Mouse (Mus musculus) liver, embryonic 12.5 days (tissue): ENCODE results near the gene Gtf2e1. TPM values are rescaled to one million over a fixed set of nuclear protein-coding genes. Genes with fewer than 3 reads are reported as not detected.
A peak's percentile ranks its signal among the peaks of the same experiment; 100 is the strongest.

Source experiments
- ATAC-seq: fragments of 200-750 bp; cut with Nextera tagmentation; 2 replicates; pipeline ENCODE4 v1.8.0; 2017; ENCODE audit warnings: moderate number of reproducible peaks, mild to moderate bottlenecking, moderate library complexity
- H3K27ac ChIP-seq: fragments of 300-500 bp; sonication (generic); 2 replicates; pipeline ENCODE4 v1.5.1; 2016; ENCODE audit warnings: mild to moderate bottlenecking
- H3K27me3 ChIP-seq: fragments of 300-500 bp; sonication (generic); replicated peaks from 2 replicates; pipeline ENCODE4 v1.6.1; 2016; ENCODE audit warnings: mild to moderate bottlenecking, moderate library complexity
- H3K36me3 ChIP-seq: fragments of 300-500 bp; sonication (generic); 2 replicates; pipeline ENCODE4 v1.6.1; 2016; ENCODE audit warnings: mild to moderate bottlenecking, moderate library complexity
- H3K4me1 ChIP-seq: fragments of 300-500 bp; sonication (generic); 2 replicates; pipeline ENCODE4 v1.6.1; 2016
- H3K4me2 ChIP-seq: fragments of 300-500 bp; sonication (generic); 2 replicates; pipeline ENCODE4 v1.6.1; 2016; ENCODE audit warnings: mild to moderate bottlenecking, moderate library complexity
- H3K4me3 ChIP-seq: fragments of 300-500 bp; sonication (generic); 2 replicates; pipeline ENCODE4 v1.5.1; 2016; ENCODE audit warnings: mild to moderate bottlenecking, moderate library complexity
- H3K9ac ChIP-seq: fragments of 300-500 bp; sonication (generic); 2 replicates; pipeline ENCODE4 v1.6.1; 2016; ENCODE audit warnings: mild to moderate bottlenecking, moderate library complexity
- H3K9me3 ChIP-seq: fragments of 300-500 bp; sonication (generic); replicated peaks from 2 replicates; pipeline ENCODE4 v1.6.1; 2016; ENCODE audit warnings: mild to moderate bottlenecking, moderate library complexity
- WGBS: fragments of 180-500 bp; shearing (Covaris S2); methylation state at CpG from one replicate; pipeline ENCODE4 v1.1.7; 2016; ENCODE audit not compliant: insufficient replicate concordance; 5-methylcytosine and 5-hydroxymethylcytosine counted together
- polyA plus RNA-seq: library from polyadenylated mRNA; unstranded; fragments of >200 nt; fragmentation: Nextera tagmentation; extraction: Ambion mirVana; gene quantifications from 2 replicates; pipeline ENCODE4 v1.2.1, GENCODE M21; 2016

Gene Gtf2e1
- polyA plus RNA-seq, 1 experiment from 2014 or later, result 18.1 TPM

- peaks cover 31% of the 10 kb centered on the region for H3K36me3 ChIP-seq
- H3K27ac ChIP-seq, result no peak overlapping the region
- H3K4me1 ChIP-seq, result no peaks in the 10 kb centered on the region
- no peaks in the 10 kb centered on the region for H3K27me3 ChIP-seq
- ATAC-seq, result no peak
- no peaks in the 10 kb centered on the region for H3K9me3 ChIP-seq
- H3K9ac ChIP-seq, result no peak overlapping the region
- H3K4me2 ChIP-seq, result no peak overlapping the region
- 90% methylated on average over 12 of the region's 12 CpGs for WGBS
- no peak overlapping the region for H3K4me3 ChIP-seq
Observed at GRCm38 (mm10) chr16:37572117-37572754, 32.6 kb upstream of the Gtf2e1 start.

- Histone ChIP-seq H3K4me2 (no peak overlapping the region), H3K36me3 (peaks cover 32% of the 10 kb centered on the region), H3K9me3 (no peaks in the 10 kb centered on the region), H3K9ac (no peak overlapping the region), H3K4me1 (no peaks in the 10 kb centered on the region), H3K27ac (no peak overlapping the region), H3K27me3 (no peaks in the 10 kb centered on the region), H3K4me3 (no peak overlapping the region)
- WGBS, result 85% methylated on average over 3 of the region's 3 CpGs
- no peak for ATAC-seq
Observed at GRCm38 (mm10) chr16:37571554-37571953, 32.0 kb upstream of the Gtf2e1 start.

DNA sequence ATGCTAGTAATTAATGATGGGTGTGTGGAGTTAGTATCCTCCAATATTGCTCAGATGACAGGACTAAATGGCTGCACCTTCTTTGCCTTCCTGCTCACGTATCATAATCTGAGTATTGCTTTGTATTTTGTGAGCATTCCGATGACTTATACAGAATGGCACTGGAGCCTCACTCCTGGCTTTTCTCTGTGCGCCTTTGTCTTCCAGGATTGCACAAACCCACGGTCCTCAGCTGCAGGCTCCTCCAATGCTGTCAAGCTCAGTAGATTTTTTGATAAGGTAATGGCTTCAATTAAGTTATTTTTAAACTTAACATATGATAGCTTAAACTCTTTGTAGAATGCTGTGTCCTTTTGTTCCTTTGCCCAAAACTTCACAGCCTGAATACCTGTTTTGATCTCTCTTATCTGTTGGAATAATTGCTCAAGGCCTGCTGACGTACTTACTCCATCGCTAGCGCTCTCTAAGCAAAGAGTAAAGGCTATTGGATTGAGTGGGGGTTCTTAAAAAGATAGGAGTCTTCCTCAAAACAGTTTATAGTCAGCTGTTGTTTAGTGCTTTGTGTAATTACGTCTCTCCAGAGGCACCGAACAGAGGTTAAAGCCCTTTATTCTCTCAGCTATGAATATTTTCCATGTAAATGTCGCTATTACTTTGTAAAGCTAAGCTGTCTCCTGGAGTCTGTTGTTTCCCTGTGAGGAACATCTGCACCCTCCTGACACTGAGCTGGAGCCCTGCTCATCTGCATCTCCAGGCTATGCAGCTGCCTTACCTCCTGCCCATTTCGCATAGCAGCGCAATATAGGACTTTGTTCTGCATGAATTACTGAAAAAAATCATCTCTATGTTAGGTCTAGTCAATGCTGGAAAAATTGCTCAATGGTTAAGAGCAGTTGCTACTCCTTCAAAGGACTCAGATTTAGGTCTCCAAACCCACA lies 27.8 kb upstream of the Gtf2e1 start:
- Histone ChIP-seq H3K9me3 (no peaks in the 10 kb centered on the region), H3K9ac (no peak overlapping the region), H3K27ac (no peak overlapping the region), H3K4me1 (peaks cover 8% of the 10 kb centered on the region), H3K36me3 (peaks cover 35% of the 10 kb centered on the region), H3K4me2 (no peak overlapping the region), H3K4me3 (no peak overlapping the region), H3K27me3 (no peaks in the 10 kb centered on the region)
- 84% methylated on average over 12 of the region's 12 CpGs for WGBS
- no peak for ATAC-seq

DNA sequence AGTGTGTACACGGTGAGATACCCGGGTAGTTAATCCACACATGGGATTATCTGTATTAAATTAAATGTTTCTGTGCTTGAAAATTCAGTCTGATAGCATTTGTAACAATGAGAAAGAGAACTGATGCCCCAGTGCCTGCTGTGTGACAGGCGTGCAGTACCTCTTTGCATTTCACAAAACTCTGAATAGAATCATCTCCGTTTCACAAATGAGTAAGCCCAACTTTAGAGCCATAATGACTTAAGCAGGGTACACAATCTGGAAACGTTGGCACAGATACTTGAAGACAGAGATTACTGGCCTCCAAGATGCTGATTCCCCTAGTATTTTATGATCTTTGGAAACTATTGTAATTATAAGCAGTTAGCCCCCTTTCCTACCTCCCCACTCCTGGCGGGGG lies 26.5 kb upstream of the Gtf2e1 start:
- H3K4me1 ChIP-seq, result peaks cover 8% of the 10 kb centered on the region
- H3K9ac ChIP-seq, result no peak overlapping the region
- no peak for ATAC-seq
- no peak overlapping the region for H3K27ac ChIP-seq
- peaks cover 30% of the 10 kb centered on the region for H3K36me3 ChIP-seq
- WGBS, result 76% methylated on average over 6 of the region's 6 CpGs
- no peak overlapping the region for H3K4me3 ChIP-seq
- H3K27me3 ChIP-seq, result no peaks in the 10 kb centered on the region
- H3K9me3 ChIP-seq, result no peaks in the 10 kb centered on the region
- H3K4me2 ChIP-seq, result no peak overlapping the region

GRCm38 (mm10) chr16:37565117-37565516 lies 25.5 kb upstream of the Gtf2e1 start:
- Histone ChIP-seq H3K27ac (no peak overlapping the region), H3K4me2 (no peak overlapping the region), H3K9me3 (no peaks in the 10 kb centered on the region), H3K36me3 (peaks cover 30% of the 10 kb centered on the region), H3K27me3 (no peaks in the 10 kb centered on the region), H3K9ac (no peak overlapping the region), H3K4me3 (no peak overlapping the region), H3K4me1 (peaks cover 8% of the 10 kb centered on the region)
- 31% methylated on average over 1 of the region's 1 CpGs for WGBS
- peak; percentile 71 for ATAC-seq

DNA sequence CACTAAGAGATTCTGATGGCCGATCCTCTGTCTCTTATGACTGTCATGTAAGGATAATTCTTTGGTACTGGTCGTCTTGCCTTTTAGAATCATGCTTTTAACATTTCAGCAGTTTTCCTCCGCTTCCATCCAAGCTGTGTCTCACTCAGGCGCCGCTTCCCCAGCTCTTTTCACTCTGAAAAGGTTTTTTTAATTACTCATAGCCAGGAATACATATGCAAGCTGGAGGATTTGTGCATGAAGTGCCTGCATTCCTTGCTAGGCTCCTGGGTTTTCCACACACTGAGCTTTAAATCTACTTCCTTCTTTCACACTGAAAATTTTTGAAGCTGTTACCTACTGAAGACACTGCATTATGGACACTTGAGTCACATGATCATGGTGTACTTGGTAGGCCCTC lies 23.4 kb upstream of the Gtf2e1 start:
- H3K4me3 ChIP-seq, result no peak overlapping the region
- peaks cover 8% of the 10 kb centered on the region for H3K4me1 ChIP-seq
- no peaks in the 10 kb centered on the region for H3K27me3 ChIP-seq
- H3K27ac ChIP-seq, result no peak overlapping the region
- peaks cover 28% of the 10 kb centered on the region for H3K36me3 ChIP-seq
- H3K9ac ChIP-seq, result no peak overlapping the region
- ATAC-seq, result no peak
- 88% methylated on average over 5 of the region's 5 CpGs for WGBS
- H3K4me2 ChIP-seq, result no peak overlapping the region
- no peaks in the 10 kb centered on the region for H3K9me3 ChIP-seq

DNA sequence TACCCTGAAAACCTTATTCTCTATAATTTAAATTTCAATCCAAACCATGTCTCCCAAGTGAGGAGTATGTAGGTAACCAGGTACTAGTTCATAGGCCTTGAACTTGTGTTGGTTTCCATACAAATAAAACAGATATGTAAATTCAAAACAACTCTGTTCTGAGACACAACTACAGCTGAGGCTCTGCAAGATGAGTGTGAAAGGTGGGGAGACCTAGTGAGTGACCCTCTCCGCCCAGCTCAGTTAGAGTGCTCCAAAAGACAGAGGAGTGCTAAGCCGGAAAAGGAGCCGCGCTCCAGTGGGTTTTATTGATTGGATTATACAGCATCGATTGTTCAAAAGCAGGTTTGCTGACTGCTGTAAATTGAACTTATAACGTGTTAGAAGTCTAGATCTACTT lies 22.8 kb upstream of the Gtf2e1 start:
- ATAC-seq, result no peak
- no peak overlapping the region for H3K4me2 ChIP-seq
- no peak overlapping the region for H3K9ac ChIP-seq
- H3K4me3 ChIP-seq, result no peak overlapping the region
- H3K9me3 ChIP-seq, result no peaks in the 10 kb centered on the region
- H3K4me1 ChIP-seq, result peaks cover 8% of the 10 kb centered on the region
- H3K27ac ChIP-seq, result no peak overlapping the region
- WGBS, result 78% methylated on average over 6 of the region's 6 CpGs
- peaks cover 29% of the 10 kb centered on the region for H3K36me3 ChIP-seq
- H3K27me3 ChIP-seq, result no peaks in the 10 kb centered on the region

DNA sequence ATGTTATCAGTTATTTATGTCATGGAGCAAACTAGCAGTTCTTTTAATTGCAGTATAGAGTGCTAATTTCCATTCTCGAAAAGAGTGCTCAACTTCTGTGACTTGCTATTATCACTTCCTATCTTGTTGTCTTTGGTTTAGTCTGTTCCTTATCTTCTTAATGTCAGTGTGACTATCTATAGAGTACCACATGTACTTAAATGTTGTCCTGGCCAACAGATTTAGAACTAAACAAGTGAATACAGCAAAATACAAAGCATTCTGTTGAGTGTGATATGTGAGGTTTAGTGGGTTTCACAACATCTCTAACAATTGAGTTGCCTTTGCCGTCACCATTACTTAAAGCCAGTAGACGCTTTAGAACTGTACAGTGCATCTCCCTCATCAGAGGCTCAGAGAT lies 13.2 kb upstream of the Gtf2e1 start:
- no peak for ATAC-seq
- H3K9me3 ChIP-seq, result no peaks in the 10 kb centered on the region
- 61% methylated on average over 3 of the region's 3 CpGs for WGBS

GRCm38 (mm10) chr16:37550981-37551380 lies 11.4 kb upstream of the Gtf2e1 start:
- no peaks in the 10 kb centered on the region for H3K9me3 ChIP-seq
- H3K4me3 ChIP-seq, result no peak overlapping the region
- H3K36me3 ChIP-seq, result no peaks in the 10 kb centered on the region
- H3K4me2 ChIP-seq, result no peak overlapping the region
- no peaks in the 10 kb centered on the region for H3K27me3 ChIP-seq
- H3K9ac ChIP-seq, result no peak overlapping the region
- H3K27ac ChIP-seq, result no peak overlapping the region
- ATAC-seq, result no peak
- 75% methylated on average over 2 of the region's 2 CpGs for WGBS
- H3K4me1 ChIP-seq, result peaks cover 2% of the 10 kb centered on the region; the same call in 1 of the 2 replicates

More for the DNA sequence above, 13.2 kb upstream of the Gtf2e1 start:
- H3K27ac ChIP-seq, result no peak overlapping the region
- no peak overlapping the region for H3K4me2 ChIP-seq
- H3K4me1 ChIP-seq, result peaks cover 2% of the 10 kb centered on the region; the same call in 1 of the 2 replicates
- H3K4me3 ChIP-seq, result no peak overlapping the region
- peaks cover 14% of the 10 kb centered on the region for H3K36me3 ChIP-seq
- H3K9ac ChIP-seq, result no peak overlapping the region
- H3K27me3 ChIP-seq, result no peaks in the 10 kb centered on the region

DNA sequence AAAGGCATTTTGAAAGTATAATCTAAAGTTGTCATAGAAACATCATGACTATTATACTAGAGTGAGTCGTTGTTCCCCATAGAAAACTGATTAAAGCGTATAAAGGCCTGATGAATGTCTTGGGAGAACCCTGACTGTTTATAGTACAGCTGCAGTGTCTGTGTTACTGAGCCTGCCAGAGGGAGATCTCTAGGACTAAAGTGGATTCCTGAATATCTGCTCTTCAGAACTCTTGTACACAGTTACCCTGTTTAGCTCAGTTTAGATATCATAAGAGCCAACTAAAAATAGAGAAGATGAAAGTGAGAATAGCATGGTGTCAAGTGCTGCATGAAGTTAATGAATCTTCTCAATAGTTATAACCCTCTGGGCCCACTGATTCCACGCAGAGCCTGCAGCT lies 10.7 kb upstream of the Gtf2e1 start:
- ATAC-seq, result no peak
- Histone ChIP-seq H3K27ac (no peak overlapping the region), H3K4me2 (no peak overlapping the region)

DNA sequence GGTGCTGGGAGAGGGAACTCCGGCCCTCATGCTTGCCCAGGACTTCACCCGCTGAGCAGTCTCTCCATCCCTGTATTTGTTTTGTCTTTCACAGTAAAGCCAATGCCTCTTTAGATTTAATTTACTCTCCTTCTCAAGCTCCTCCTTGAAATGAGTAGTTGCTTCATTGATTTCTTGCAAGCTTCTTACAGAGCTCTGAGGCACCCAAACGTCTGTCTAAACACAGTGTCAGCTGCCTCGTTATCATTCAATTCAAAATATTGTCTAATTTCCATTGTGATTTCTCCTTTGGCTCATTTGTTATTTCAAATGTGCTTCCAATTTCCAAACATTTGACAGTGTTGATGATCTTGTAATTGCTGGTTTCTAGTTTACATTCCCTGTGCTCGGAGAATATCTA lies 6.7 kb upstream of the Gtf2e1 start:
- Histone ChIP-seq H3K27ac (no peak overlapping the region), H3K4me3 (no peak overlapping the region), H3K27me3 (no peaks in the 10 kb centered on the region), H3K36me3 (peaks cover 18% of the 10 kb centered on the region; the same call in 1 of the 2 replicates), H3K9me3 (no peaks in the 10 kb centered on the region), H3K4me1 (peaks cover 2% of the 10 kb centered on the region; the same call in 1 of the 2 replicates), H3K4me2 (no peak overlapping the region), H3K9ac (no peak overlapping the region)
- ATAC-seq, result no peak
- WGBS, result 79% methylated on average over 5 of the region's 5 CpGs

More for the DNA sequence above, 10.7 kb upstream of the Gtf2e1 start:
- 85% methylated on average over 3 of the region's 3 CpGs for WGBS
- Histone ChIP-seq H3K4me1 (peaks cover 2% of the 10 kb centered on the region; the same call in 1 of the 2 replicates), H3K9me3 (no peaks in the 10 kb centered on the region), H3K4me3 (no peak overlapping the region), H3K27me3 (no peaks in the 10 kb centered on the region), H3K36me3 (no peaks in the 10 kb centered on the region), H3K9ac (no peak overlapping the region)

- 78% methylated on average over 6 of the region's 6 CpGs for WGBS
- no peaks in the 10 kb centered on the region for H3K9me3 ChIP-seq
- 0 out of 2 replicates have a peak overlapping the region, but pooled peaks have one; percentile 73 for H3K27ac ChIP-seq
- peaks cover 21% of the 10 kb centered on the region for H3K36me3 ChIP-seq
- ATAC-seq, result no peak
- H3K9ac ChIP-seq, result peak overlapping the region; percentile 75
- peak overlapping the region; percentile 94 for H3K4me2 ChIP-seq
- peak overlapping the region; percentile 89 for H3K4me3 ChIP-seq
- peaks cover 26% of the 10 kb centered on the region for H3K4me1 ChIP-seq
- H3K27me3 ChIP-seq, result no peaks in the 10 kb centered on the region
Observed at GRCm38 (mm10) chr16:37540776-37541175, 1.2 kb upstream of the Gtf2e1 start.
